12 mouse cellular contexts compared by ENCODE assay signal in genomic region chr17:63661584-63661983, GRCm38 (mm10).
A peak's percentile ranks its signal among the peaks of the same experiment; 100 is the strongest.
DNase-seq lines count a peak whose midpoint lies in the region; ATAC-seq and TF ChIP-seq lines count a peak whose summit lies in the region.
"Had no signal": no experiment of that assay in that cellular context is flagged by ENCODE, and none has a peak within 500 bp of the region (broad histone marks: within the 10 kb centered on the region; RNA-seq: fewer than 3 reads in every experiment).

No protein-coding gene starts in this region.

- H3K9me3 ChIP-seq in limb, embryonic 11.5 days (ENCODE audit: control insufficient read depth, low read length) = no peaks in the 10 kb centered on the region
- no peaks in the 10 kb centered on the region for H3K9me3 ChIP-seq in limb, embryonic 10.5 days (replicated peaks)
- H3K9me3 ChIP-seq in intestine, embryonic 15.5 days = no peaks in the 10 kb centered on the region
- H3K9me3 ChIP-seq in forebrain, embryonic 14.5 days (replicated peaks; ENCODE audit: control insufficient read depth, low read length) = no peaks in the 10 kb centered on the region
- H3K9me3 ChIP-seq in hindbrain, embryonic 11.5 days (ENCODE audit: control insufficient read depth, low read length) = no peaks in the 10 kb centered on the region

- H3K4me3 ChIP-seq in limb, embryonic 11.5 days (ENCODE audit: low read depth, low read length) = no peak overlapping the region
- no peak overlapping the region for H3K4me3 ChIP-seq in limb, embryonic 10.5 days
- peak overlapping the region; percentile 48 for H3K4me3 ChIP-seq in gastrocnemius, adult 2 months
- no peak overlapping the region for H3K4me3 ChIP-seq in intestine, embryonic 15.5 days (replicated peaks)
- H3K4me3 ChIP-seq in forebrain, embryonic 14.5 days (ENCODE audit: low read depth, low read length) = no peak overlapping the region
- H3K4me3 ChIP-seq in hindbrain, embryonic 11.5 days (ENCODE audit: low read depth, low read length) = no peak overlapping the region

- H3K27me3 ChIP-seq in limb, embryonic 11.5 days (ENCODE audit: control insufficient read depth, insufficient read depth, low read length) = no peaks in the 10 kb centered on the region
- H3K27me3 ChIP-seq in limb, embryonic 10.5 days (ENCODE audit: low read depth, poor library complexity, severe bottlenecking) = no peaks in the 10 kb centered on the region
- H3K27me3 ChIP-seq in intestine, embryonic 15.5 days (replicated peaks) = no peaks in the 10 kb centered on the region
- H3K27me3 ChIP-seq in forebrain, embryonic 14.5 days (replicated peaks; ENCODE audit: control insufficient read depth, insufficient read depth, low read length) = no peaks in the 10 kb centered on the region
- no peaks in the 10 kb centered on the region for H3K27me3 ChIP-seq in hindbrain, embryonic 11.5 days (ENCODE audit: control insufficient read depth, insufficient read depth, low read length)
- H3K27me3 ChIP-seq: CH12.LX had no signal

- H3K27ac ChIP-seq in limb, embryonic 11.5 days (replicated peaks; ENCODE audit: low read depth, low read length) = no peak overlapping the region
- H3K27ac ChIP-seq in limb, embryonic 10.5 days = no peak overlapping the region
- peak overlapping the region; percentile 75 for H3K27ac ChIP-seq in gastrocnemius, adult 2 months
- H3K27ac ChIP-seq in intestine, embryonic 15.5 days = peak overlapping the region; percentile 75
- no peak overlapping the region for H3K27ac ChIP-seq in forebrain, embryonic 14.5 days (ENCODE audit: low read depth, low read length)
- H3K27ac ChIP-seq in hindbrain, embryonic 11.5 days (ENCODE audit: low read depth, low read length) = no peak overlapping the region
- H3K27ac ChIP-seq: macrophage had no signal

- no peaks in the 10 kb centered on the region for H3K4me1 ChIP-seq in limb, embryonic 11.5 days (ENCODE audit: control insufficient read depth, insufficient read depth, low read length)
- peaks cover 6% of the 10 kb centered on the region; the same call in 1 of the 2 replicates for H3K4me1 ChIP-seq in limb, embryonic 10.5 days
- no peaks in the 10 kb centered on the region for H3K4me1 ChIP-seq in intestine, embryonic 15.5 days (replicated peaks)
- no peaks in the 10 kb centered on the region for H3K4me1 ChIP-seq in forebrain, embryonic 14.5 days (ENCODE audit: control insufficient read depth, insufficient read depth, low read length)
- H3K4me1 ChIP-seq in hindbrain, embryonic 11.5 days (replicated peaks; ENCODE audit: control insufficient read depth, insufficient read depth, low read length) = no peaks in the 10 kb centered on the region

- intact Hi-C loops in gastrocnemius, adult 2 months (cut with DNase I) = no loop called here

- H3K36me3 ChIP-seq in limb, embryonic 11.5 days (ENCODE audit: control insufficient read depth, insufficient read depth, low read length) = no peaks in the 10 kb centered on the region
- H3K36me3 ChIP-seq in limb, embryonic 10.5 days = no peaks in the 10 kb centered on the region
- no peaks in the 10 kb centered on the region for H3K36me3 ChIP-seq in intestine, embryonic 15.5 days
- no peaks in the 10 kb centered on the region for H3K36me3 ChIP-seq in forebrain, embryonic 14.5 days (ENCODE audit: control insufficient read depth, insufficient read depth, low read length)
- no peaks in the 10 kb centered on the region for H3K36me3 ChIP-seq in hindbrain, embryonic 11.5 days (ENCODE audit: control insufficient read depth, insufficient read depth, low read length)

- no peak overlapping the region for H3K9ac ChIP-seq in limb, embryonic 11.5 days (ENCODE audit: low read length)
- no peak overlapping the region for H3K9ac ChIP-seq in intestine, embryonic 15.5 days
- no peak overlapping the region for H3K9ac ChIP-seq in forebrain, embryonic 14.5 days (ENCODE audit: low read length)
- H3K9ac ChIP-seq in hindbrain, embryonic 11.5 days (ENCODE audit: low read depth, low read length) = no peak overlapping the region

- 86% methylated on average over 4 of the region's 4 CpGs for WGBS in limb, embryonic 11.5 days
- WGBS in limb, embryonic 10.5 days = 89% methylated on average over 4 of the region's 4 CpGs
- 76% methylated on average over 4 of the region's 4 CpGs for WGBS in intestine, embryonic 15.5 days
- WGBS in forebrain, embryonic 14.5 days = 94% methylated on average over 4 of the region's 4 CpGs
- 87% methylated on average over 4 of the region's 4 CpGs for WGBS in hindbrain, embryonic 11.5 days

- no peak for DNase-seq in limb, embryonic 11.5 days (ENCODE audit: low spot score)
- DNase-seq in limb, embryonic 10.5 days (ENCODE audit: low spot score) = no peak
- peak; percentile 55 for DNase-seq in gastrocnemius, adult 2 months
- DNase-seq in lung, postnatal 36 days = peak; percentile 39
- no peak for DNase-seq in forebrain, embryonic 14.5 days (ENCODE audit: low spot score)
- DNase-seq in hindbrain, embryonic 11.5 days (ENCODE audit: low spot score) = no peak
- DNase-seq in thymus, postnatal 0 days (ENCODE audit: low spot score) = no peak
- DNase-seq: adrenal gland, adult 8-10 months; cerebellum, postnatal 25 days had no signal

- no peak for TF ChIP-seq CTCF in gastrocnemius, adult 2 months (IDR thresholded peaks at IDR 0.05)

- H3K4me2 ChIP-seq in limb, embryonic 11.5 days (ENCODE audit: low read depth, severe bottlenecking) = no peak overlapping the region
- no peak overlapping the region for H3K4me2 ChIP-seq in intestine, embryonic 15.5 days (replicated peaks)
- no peak overlapping the region for H3K4me2 ChIP-seq in forebrain, embryonic 14.5 days (ENCODE audit: low read length)
- no peak overlapping the region for H3K4me2 ChIP-seq in hindbrain, embryonic 11.5 days (replicated peaks; ENCODE audit: low read depth, low read length)

- 0 out of 2 replicates have a peak, but pooled peaks have one; percentile 51 for ATAC-seq in limb, embryonic 11.5 days (ENCODE audit: insufficient number of reproducible peaks, low FRiP score, low TSS enrichment, low read depth)
- ATAC-seq in intestine, embryonic 15.5 days = no peak
- ATAC-seq in forebrain, embryonic 14.5 days = no peak
- ATAC-seq in hindbrain, embryonic 11.5 days (ENCODE audit: low FRiP score) = no peak

Comparison
In these comparisons a context has a peak if more than half of its experiments do, and no peak if none do; other contexts are left out.
1. DNase-seq: peak in gastrocnemius, adult 2 months (single experiment) and lung, postnatal 36 days (single experiment); none in limb, embryonic 11.5 days (single experiment), limb, embryonic 10.5 days (single experiment), forebrain, embryonic 14.5 days (single experiment), hindbrain, embryonic 11.5 days (single experiment) and thymus, postnatal 0 days (single experiment).
2. H3K27ac ChIP-seq: peak in gastrocnemius, adult 2 months (single experiment) and intestine, embryonic 15.5 days (single experiment); none in limb, embryonic 11.5 days (single experiment), limb, embryonic 10.5 days (single experiment), forebrain, embryonic 14.5 days (single experiment) and hindbrain, embryonic 11.5 days (single experiment).